Mouse (Mus musculus): ENCODE data around the gene Ankrd44. TPM values are rescaled to one million over a fixed set of nuclear protein-coding genes. Genes with fewer than 3 reads are reported as not detected.

The Ankrd44 gene
- total and polyA plus RNA-seq, 3 experiments, result 0.10 to 2.6 (median 1.5) TPM

DNA sequence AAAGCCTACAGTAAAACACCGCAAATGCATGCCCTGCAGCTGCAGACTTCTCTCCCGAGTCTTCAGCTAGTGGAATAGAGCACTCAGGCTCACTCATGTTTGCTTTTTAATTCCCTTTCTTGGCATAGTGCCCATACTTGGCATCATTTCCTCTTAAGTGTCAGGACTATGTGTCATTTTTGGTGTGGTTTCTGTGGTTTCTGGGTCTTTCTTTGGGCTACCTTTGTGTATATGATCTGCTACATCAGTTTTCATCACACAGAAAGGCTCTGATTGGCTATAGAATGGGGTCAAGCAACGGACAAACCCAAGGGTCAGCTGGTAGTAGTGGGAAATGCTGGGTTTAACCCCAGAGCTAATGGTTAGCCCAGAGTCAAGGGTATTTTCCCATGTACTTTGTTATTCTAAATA lies 278.8 kb downstream of the Ankrd44 start:
- DNase-seq (ENCODE audit: low spot score), result no peak
- ATAC-seq (ENCODE audit: extremely low read depth, insufficient number of reproducible peaks, low FRiP score, poor library complexity, severe bottlenecking), result no peak
- Histone ChIP-seq H3K27me3 (ENCODE audit: insufficient read depth, low read length) (no peaks in the 10 kb centered on the region), H3K36me3 (replicated peaks) (no peaks in the 10 kb centered on the region), H3K4me1 (ENCODE audit: insufficient read depth, low read depth, low read length) (no peaks in the 10 kb centered on the region), H3K9me3 (replicated peaks) (no peaks in the 10 kb centered on the region), H3K4me3 (ENCODE audit: low read depth, low read length) (no peak overlapping the region)
- TF ChIP-seq GATA2 (IDR thresholded peaks at IDR 0.05; ENCODE audit: borderline replicate concordance, low read depth, low read length) (no peak), TAL1 (conservative IDR thresholded peaks at IDR 0.05; ENCODE audit: low read depth, low read length) (no peak), POLR2AphosphoS5 (IDR thresholded peaks at IDR 0.05; ENCODE audit: insufficient replicate concordance, low read depth, low read length) (no peak), CTCF (IDR thresholded peaks at IDR 0.05; ENCODE audit: low read depth, low read length) (no peak), GATA1 (IDR thresholded peaks at IDR 0.05; ENCODE audit: borderline replicate concordance, low read length) (no peak)

GRCm38 (mm10) chr1:54640184-54640795 lies 285.9 kb downstream of the Ankrd44 start:
- no peak for ATAC-seq (ENCODE audit: extremely low read depth, insufficient number of reproducible peaks, low FRiP score, poor library complexity, severe bottlenecking)

DNA sequence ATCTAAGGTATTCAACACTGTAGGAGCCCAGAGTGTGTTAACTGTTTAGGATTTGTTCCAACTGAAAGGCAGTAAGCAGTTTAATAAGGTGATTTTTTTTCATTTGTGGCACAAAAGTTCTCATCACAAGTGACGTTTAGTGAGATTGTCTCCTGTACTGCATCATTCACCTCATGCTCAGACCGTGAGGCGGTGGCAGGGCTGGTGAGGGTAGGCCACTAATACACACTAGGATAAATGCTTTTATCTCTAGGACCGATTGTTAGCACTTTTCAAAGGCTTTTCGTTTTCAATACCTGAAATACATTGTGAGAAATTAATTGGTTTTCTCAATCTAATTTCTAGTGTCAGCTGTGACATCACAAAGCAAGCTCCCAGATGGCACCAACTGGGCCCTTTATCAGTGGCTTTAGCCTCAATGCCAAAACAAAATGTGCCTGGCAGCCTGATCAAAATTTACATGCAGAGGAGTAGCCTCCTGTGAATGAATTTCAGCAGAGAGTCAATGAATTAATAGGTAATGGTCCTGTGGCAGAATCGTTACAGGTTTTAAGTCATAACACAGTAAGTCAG lies 286.6 kb downstream of the Ankrd44 start:
- TF ChIP-seq TAL1 (conservative IDR thresholded peaks at IDR 0.05; ENCODE audit: low read depth, low read length) (no peak), POLR2AphosphoS5 (IDR thresholded peaks at IDR 0.05; ENCODE audit: insufficient replicate concordance, low read depth, low read length) (no peak), GATA1 (IDR thresholded peaks at IDR 0.05; ENCODE audit: borderline replicate concordance, low read length) (no peak), CTCF (IDR thresholded peaks at IDR 0.05; ENCODE audit: low read depth, low read length) (no peak), GATA2 (IDR thresholded peaks at IDR 0.05; ENCODE audit: borderline replicate concordance, low read depth, low read length) (no peak)
- H3K9me3 ChIP-seq (replicated peaks), result no peaks in the 10 kb centered on the region
- H3K4me1 ChIP-seq (ENCODE audit: insufficient read depth, low read depth, low read length), result no peaks in the 10 kb centered on the region
- DNase-seq (ENCODE audit: low spot score) (no peak), ATAC-seq (ENCODE audit: extremely low read depth, insufficient number of reproducible peaks, low FRiP score, poor library complexity, severe bottlenecking) (no peak)
- H3K27me3 ChIP-seq (ENCODE audit: insufficient read depth, low read length), result no peaks in the 10 kb centered on the region
- no peaks in the 10 kb centered on the region for H3K36me3 ChIP-seq (replicated peaks)
- H3K4me3 ChIP-seq (ENCODE audit: low read depth, low read length), result no peak overlapping the region

More at GRCm38 (mm10) chr1:54640184-54640795, 285.9 kb downstream of the Ankrd44 start:
- no peak for TF ChIP-seq CTCF (IDR thresholded peaks at IDR 0.05; ENCODE audit: low read depth, low read length)
- Histone ChIP-seq H3K4me3 (ENCODE audit: low read depth, low read length) (no peak overlapping the region), H3K4me1 (ENCODE audit: insufficient read depth, low read depth, low read length) (no peaks in the 10 kb centered on the region), H3K36me3 (replicated peaks) (no peaks in the 10 kb centered on the region), H3K27me3 (ENCODE audit: insufficient read depth, low read length) (no peaks in the 10 kb centered on the region), H3K9me3 (replicated peaks) (no peaks in the 10 kb centered on the region)
- no peak for DNase-seq (ENCODE audit: low spot score)

DNA sequence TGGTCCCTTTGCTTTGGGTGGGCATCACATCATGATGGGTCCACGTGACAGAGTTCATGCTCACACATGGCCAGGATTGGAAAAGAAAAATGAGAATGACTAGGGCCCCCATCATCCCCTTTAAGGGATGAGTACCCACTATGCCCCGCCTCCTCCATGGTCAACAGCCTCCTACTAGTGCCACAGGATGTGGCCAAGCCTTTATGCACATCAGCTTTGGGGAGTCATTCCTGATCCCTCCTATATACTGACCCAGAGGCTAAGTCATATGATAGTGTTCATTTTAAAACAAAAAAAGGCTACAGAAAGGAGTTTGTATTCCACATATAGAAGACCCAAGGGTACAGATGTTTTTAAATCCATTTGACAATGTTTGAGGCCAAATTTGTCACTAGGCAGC lies 287.1 kb downstream of the Ankrd44 start:
- Histone ChIP-seq H3K4me3 (ENCODE audit: low read depth, low read length) (no peak overlapping the region), H3K27me3 (ENCODE audit: insufficient read depth, low read length) (no peaks in the 10 kb centered on the region), H3K9me3 (replicated peaks) (no peaks in the 10 kb centered on the region), H3K36me3 (replicated peaks) (no peaks in the 10 kb centered on the region), H3K4me1 (ENCODE audit: insufficient read depth, low read depth, low read length) (no peaks in the 10 kb centered on the region)
- ATAC-seq (ENCODE audit: extremely low read depth, insufficient number of reproducible peaks, low FRiP score, poor library complexity, severe bottlenecking) (no peak), DNase-seq (ENCODE audit: low spot score) (no peak)
- TF ChIP-seq TAL1 (conservative IDR thresholded peaks at IDR 0.05; ENCODE audit: low read depth, low read length) (no peak), CTCF (IDR thresholded peaks at IDR 0.05; ENCODE audit: low read depth, low read length) (no peak), POLR2AphosphoS5 (IDR thresholded peaks at IDR 0.05; ENCODE audit: insufficient replicate concordance, low read depth, low read length) (no peak), GATA2 (IDR thresholded peaks at IDR 0.05; ENCODE audit: borderline replicate concordance, low read depth, low read length) (no peak)

- DNase-seq (ENCODE audit: low spot score) (no peak), ATAC-seq (ENCODE audit: extremely low read depth, insufficient number of reproducible peaks, low FRiP score, poor library complexity, severe bottlenecking) (no peak)
- TF ChIP-seq GATA2 (IDR thresholded peaks at IDR 0.05; ENCODE audit: borderline replicate concordance, low read depth, low read length) (no peak), GATA1 (IDR thresholded peaks at IDR 0.05; ENCODE audit: borderline replicate concordance, low read length) (no peak), TAL1 (conservative IDR thresholded peaks at IDR 0.05; ENCODE audit: low read depth, low read length) (no peak), CTCF (IDR thresholded peaks at IDR 0.05; ENCODE audit: low read depth, low read length) (no peak), POLR2AphosphoS5 (IDR thresholded peaks at IDR 0.05; ENCODE audit: insufficient replicate concordance, low read depth, low read length) (no peak)
- Histone ChIP-seq H3K36me3 (replicated peaks) (no peaks in the 10 kb centered on the region), H3K9me3 (replicated peaks) (no peaks in the 10 kb centered on the region), H3K27me3 (ENCODE audit: insufficient read depth, low read length) (no peaks in the 10 kb centered on the region), H3K4me3 (ENCODE audit: low read depth, low read length) (no peak overlapping the region), H3K4me1 (ENCODE audit: insufficient read depth, low read depth, low read length) (no peaks in the 10 kb centered on the region)
Measured at GRCm38 (mm10) chr1:54637340-54637739, 288.8 kb downstream of the Ankrd44 start.

DNA sequence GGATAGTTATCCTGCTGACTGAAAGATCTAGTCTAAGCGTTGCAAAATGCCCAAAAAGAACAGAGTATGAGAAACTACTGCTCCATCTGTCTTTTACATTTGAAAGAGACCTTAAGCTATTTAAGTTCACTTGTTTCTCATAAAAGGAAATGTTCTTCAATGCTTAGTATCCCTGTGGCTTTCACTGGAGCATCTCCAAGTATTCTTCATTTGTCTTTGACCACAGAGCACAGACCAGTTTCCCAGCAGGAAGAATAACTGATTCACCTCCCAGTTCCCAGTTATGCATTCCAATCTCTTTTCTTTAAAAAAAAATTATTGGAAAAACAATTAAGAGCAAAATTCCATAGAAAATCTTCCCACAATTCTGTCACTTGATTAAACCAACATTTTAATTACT lies 297.1 kb downstream of the Ankrd44 start:
- no peaks in the 10 kb centered on the region for H3K9me3 ChIP-seq (replicated peaks)
- H3K4me1 ChIP-seq (ENCODE audit: insufficient read depth, low read depth, low read length), result no peaks in the 10 kb centered on the region
- 0 out of 2 replicates have a peak, but pooled peaks cover 2% of the 10 kb centered on the region for H3K27me3 ChIP-seq (ENCODE audit: insufficient read depth, low read length)
- no peaks in the 10 kb centered on the region for H3K36me3 ChIP-seq (replicated peaks)
- DNase-seq (ENCODE audit: low spot score), result no peak
- TF ChIP-seq CTCF (IDR thresholded peaks at IDR 0.05; ENCODE audit: low read depth, low read length) (no peak), GATA2 (IDR thresholded peaks at IDR 0.05; ENCODE audit: borderline replicate concordance, low read depth, low read length) (no peak), GATA1 (IDR thresholded peaks at IDR 0.05; ENCODE audit: borderline replicate concordance, low read length) (no peak)
- no peak overlapping the region for H3K4me3 ChIP-seq (ENCODE audit: low read depth, low read length)
- no peak for ATAC-seq (ENCODE audit: extremely low read depth, insufficient number of reproducible peaks, low FRiP score, poor library complexity, severe bottlenecking)

All from G1E (cell line).